Mouse (Mus musculus) right cerebral cortex, adult 18-20 months (tissue): ENCODE results near the gene Rpl10a.
A peak's percentile ranks its signal among the peaks of the same experiment; 100 is the strongest.
"Not testable (repeated sequence)": the region's sequence is repeated elsewhere in the genome, so short reads cannot be mapped to it uniquely, and the experiment has no call there.

ENCODE experiments used
- DNase-seq: peaks from one replicate; pipeline ENCODE4 v3.0.0; 2022; ENCODE audit warnings: mixed read lengths

Rpl10a gene

GRCm38 (mm10) chr17:28332113-28332914 lies 4.0 kb downstream of the Rpl10a start:
- no peak for DNase-seq

GRCm38 (mm10) chr17:28332915-28333546 lies 4.8 kb downstream of the Rpl10a start:
- DNase-seq, result no peak

GRCm38 (mm10) chr17:28335267-28335666 lies 7.0 kb downstream of the Rpl10a start:
- DNase-seq, result no peak

- DNase-seq, result no peak
Measured at GRCm38 (mm10) chr17:28337547-28337946, 9.3 kb downstream of the Rpl10a start.

GRCm38 (mm10) chr17:28340578-28340977 lies 12.3 kb downstream of the Rpl10a start:
- no peak for DNase-seq

GRCm38 (mm10) chr17:28341091-28341490 lies 12.8 kb downstream of the Rpl10a start:
- peak; percentile 60 for DNase-seq

GRCm38 (mm10) chr17:28344050-28344607 lies 15.9 kb downstream of the Rpl10a start:
- DNase-seq, result no peak

- no peak for DNase-seq
Measured at GRCm38 (mm10) chr17:28344670-28345069, 16.4 kb downstream of the Rpl10a start.

GRCm38 (mm10) chr17:28345271-28345721 lies 17.0 kb downstream of the Rpl10a start:
- DNase-seq, result no peak

GRCm38 (mm10) chr17:28345882-28346281 lies 17.6 kb downstream of the Rpl10a start:
- no peak for DNase-seq

GRCm38 (mm10) chr17:28347327-28347726 lies 19.1 kb downstream of the Rpl10a start:
- DNase-seq, result no peak

- DNase-seq, result no peak
Measured at GRCm38 (mm10) chr17:28348211-28348610, 19.9 kb downstream of the Rpl10a start.

GRCm38 (mm10) chr17:28349264-28349880 lies 21.1 kb downstream of the Rpl10a start:
- no peak for DNase-seq

GRCm38 (mm10) chr17:28349901-28350465 lies 21.7 kb downstream of the Rpl10a start:
- no peak for DNase-seq

GRCm38 (mm10) chr17:28350466-28351352 lies 22.4 kb downstream of the Rpl10a start, which contains the start of gene Tead3:
Gene Tead3, minus strand, starts transcription at chr17:28350817.
- DNase-seq, result no peak

- no peak for DNase-seq
Measured at GRCm38 (mm10) chr17:28351353-28351890, 23.2 kb downstream of the Rpl10a start.

- DNase-seq, result no peak
Measured at GRCm38 (mm10) chr17:28352018-28352417, 23.7 kb downstream of the Rpl10a start.

GRCm38 (mm10) chr17:28355871-28356270 lies 27.6 kb downstream of the Rpl10a start:
- DNase-seq, result no peak

GRCm38 (mm10) chr17:28358576-28359261 lies 30.4 kb downstream of the Rpl10a start:
- not testable (repeated sequence) for DNase-seq

- DNase-seq, result no peak
Measured at GRCm38 (mm10) chr17:28360531-28361277, 32.4 kb downstream of the Rpl10a start.
